19 mouse cellular contexts compared by ENCODE assay signal in genomic region chr11:6705516-6705915, GRCm38 (mm10). TPM values are rescaled to one million over a fixed set of nuclear protein-coding genes. Genes with fewer than 3 reads are reported as not detected.
"Had no signal": no experiment of that assay in that cellular context is flagged by ENCODE, and none has a peak within 500 bp of the region (broad histone marks: within the 10 kb centered on the region; RNA-seq: fewer than 3 reads in every experiment).

No protein-coding gene starts in this region.

- ATAC-seq: intestine, postnatal 0 days; liver, postnatal 0 days; midbrain, embryonic 15.5 days had no signal

- H3K36me3 ChIP-seq: limb, embryonic 12.5 days; liver, embryonic 13.5 days; lung, embryonic 15.5 days; midbrain, embryonic 15.5 days had no signal

- H3K4me2 ChIP-seq: limb, embryonic 12.5 days; liver, embryonic 13.5 days; lung, embryonic 15.5 days; midbrain, embryonic 11.5 days; midbrain, embryonic 15.5 days had no signal

- H3K27ac ChIP-seq: limb, embryonic 12.5 days; liver, embryonic 13.5 days; lung, embryonic 15.5 days; macrophage; midbrain, embryonic 15.5 days had no signal

- H3K4me1 ChIP-seq: limb, embryonic 12.5 days; liver, embryonic 13.5 days; lung, embryonic 15.5 days had no signal

- H3K9me3 ChIP-seq: limb, embryonic 12.5 days; liver, embryonic 13.5 days; lung, embryonic 15.5 days; midbrain, embryonic 15.5 days had no signal

- H3K27me3 ChIP-seq: limb, embryonic 12.5 days; liver, embryonic 13.5 days; lung, embryonic 15.5 days; midbrain, embryonic 15.5 days had no signal

- H3K4me3 ChIP-seq: limb, embryonic 12.5 days; liver, embryonic 13.5 days; lung, embryonic 15.5 days; megakaryocyte, embryonic 14.5 days; midbrain, embryonic 15.5 days had no signal

- DNase-seq: kidney, adult 8-10 months; kidney, postnatal 25 days; liver; liver, embryonic 13.5 days; liver, postnatal 0 days; lung, postnatal 14 days; retina, postnatal 1 day; right cerebral cortex, postnatal 4 days; spleen, adult 18-20 months; thymus, postnatal 25 days had no signal

- H3K9ac ChIP-seq: limb, embryonic 12.5 days; liver, embryonic 13.5 days; liver, postnatal 0 days; lung, embryonic 15.5 days; midbrain, embryonic 15.5 days had no signal

RNA-seq across cellular contexts. Expression of gene Ramp3, which starts 47.2 kb away (rescaled TPM):
- total RNA-seq: monocyte, adult 5-6 weeks; neutrophil, adult 5-6 weeks had no signal
- polyA plus RNA-seq: liver, embryonic 13.5 days had no signal
